Mouse (Mus musculus) large intestine, adult 2 months (tissue): ENCODE measurements around the gene Col24a1. TPM values are rescaled to one million over a fixed set of nuclear protein-coding genes. Genes with fewer than 3 reads are reported as not detected.
"Not testable (repeated sequence)": the region's sequence is repeated elsewhere in the genome, so short reads cannot be mapped to it uniquely, and the experiment has no call there.

Experiments used
- DNase-seq: peaks from one replicate; pipeline ENCODE4 v3.0.0-alpha.2; 2012; ENCODE audit warnings: low read depth, low spot score
- WGBS: fragments of 180-500 bp; shearing (Covaris S2); methylation state at CpG from one replicate; pipeline ENCODE4 v1.1.7; 2018; 5-methylcytosine and 5-hydroxymethylcytosine counted together
- polyA plus RNA-seq: library from polyadenylated mRNA; depleted of rRNA; stranded (reverse); fragments of >200 nt; gene quantifications from 2 replicates; pipeline ENCODE4 v1.2.3, GENCODE M21; 2012

Col24a1 gene
- polyA plus RNA-seq, 1 experiment: 0.24 TPM

DNA sequence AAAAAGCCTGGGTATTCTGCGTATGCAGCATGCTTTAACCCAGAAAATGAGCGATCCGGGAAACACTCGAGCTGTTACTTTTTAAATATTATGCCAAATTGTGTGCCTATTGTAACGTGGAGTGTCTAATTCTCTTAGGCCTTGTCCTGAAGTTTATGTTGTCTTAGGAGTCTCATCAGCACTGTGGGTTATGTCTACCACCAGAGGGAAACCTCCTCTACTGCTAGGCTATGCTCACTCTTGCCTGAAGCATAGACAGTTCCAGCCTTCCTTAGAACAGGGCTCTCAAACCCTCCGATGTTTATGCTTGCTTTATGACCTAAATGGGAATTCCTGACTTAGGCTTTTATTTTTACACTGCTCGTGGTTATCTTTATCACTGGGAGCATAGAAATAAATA lies 146.8 kb downstream of the Col24a1 start:
- WGBS: 75% methylated on average over 7 of the region's 7 CpGs
- no peak for DNase-seq

DNA sequence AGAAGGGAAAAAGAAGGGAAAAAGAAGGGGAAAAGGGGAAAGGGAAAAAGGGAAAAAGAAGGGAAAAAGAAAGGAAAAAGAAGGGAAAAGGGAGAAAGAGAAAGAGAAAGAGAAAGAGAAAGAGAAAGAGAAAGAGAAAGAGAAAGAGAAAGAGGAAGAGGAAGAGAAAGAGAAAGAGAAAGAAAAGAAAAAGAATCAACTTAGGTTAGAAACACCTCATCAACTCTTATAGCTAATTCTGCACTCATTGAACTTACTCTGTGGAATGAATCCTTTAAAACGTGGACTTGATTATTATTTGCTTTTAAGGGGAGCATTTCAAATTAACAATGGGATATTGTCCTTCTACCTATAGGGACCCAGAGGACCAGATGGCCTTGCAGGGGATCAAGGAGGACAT lies 148.7 kb downstream of the Col24a1 start:
- no peak for DNase-seq
- WGBS: 57% methylated on average over 1 of the region's 1 CpGs

DNA sequence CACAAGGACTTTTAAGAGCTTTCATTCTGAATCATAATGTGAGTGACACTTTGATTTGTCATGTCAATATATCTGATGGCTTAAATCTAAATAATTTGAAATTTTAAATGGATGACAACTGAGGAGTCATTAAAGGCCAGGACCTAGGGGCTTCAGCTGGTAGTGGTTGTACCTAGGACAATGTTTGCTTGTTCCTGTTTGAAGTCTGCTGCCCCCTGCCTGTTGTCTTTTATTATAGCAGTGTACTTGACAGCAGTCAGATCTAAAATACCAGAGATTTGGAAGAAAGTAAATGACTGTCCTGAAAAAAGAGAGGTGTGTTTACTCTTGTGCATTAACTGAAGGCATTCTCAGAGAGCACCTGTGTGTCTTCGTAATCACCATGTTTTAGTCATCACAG lies 150.0 kb downstream of the Col24a1 start:
- WGBS: 74% methylated on average over 1 of the region's 1 CpGs
- DNase-seq: no peak

DNA sequence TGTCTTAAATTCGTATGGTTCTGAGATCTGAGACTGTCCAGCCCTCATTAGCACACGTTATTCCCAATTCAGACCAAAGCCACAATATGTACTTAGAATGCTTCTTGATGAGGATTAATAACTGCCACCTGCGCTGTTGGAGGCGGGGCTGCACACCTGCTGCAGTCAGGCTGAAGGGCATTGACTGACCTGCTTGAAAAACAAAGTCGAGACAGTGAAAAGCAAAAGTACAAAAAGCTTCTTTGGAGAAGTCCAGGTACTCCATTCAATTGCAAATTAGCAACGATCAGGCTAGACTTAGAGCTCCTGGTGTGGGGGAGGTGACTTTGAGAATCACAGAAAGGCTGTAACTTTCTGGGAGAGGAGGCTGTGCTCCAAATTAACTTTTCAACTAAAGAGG lies 150.9 kb downstream of the Col24a1 start:
- 65% methylated on average over 6 of the region's 6 CpGs for WGBS
- DNase-seq: not testable (repeated sequence)

DNA sequence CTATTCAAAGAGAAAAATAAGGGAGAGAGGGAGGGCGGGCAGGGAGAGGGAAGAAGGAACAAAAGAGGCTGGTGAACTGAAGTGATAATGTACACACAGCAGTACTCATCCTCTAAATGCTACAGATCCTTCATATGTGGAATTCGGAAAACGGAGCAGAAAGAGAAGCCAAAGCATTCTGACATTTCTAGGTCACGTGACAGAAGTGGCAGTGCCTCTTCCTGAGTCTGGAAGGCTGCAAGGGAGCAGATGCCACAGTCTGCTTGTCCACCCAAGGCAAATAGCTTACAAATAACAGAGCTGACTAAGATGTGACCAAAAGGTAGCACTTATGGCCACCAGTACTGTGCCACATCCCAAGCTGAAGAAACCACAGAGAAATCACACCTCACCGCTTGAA lies 164.8 kb downstream of the Col24a1 start:
- 70% methylated on average over 5 of the region's 5 CpGs for WGBS
- DNase-seq: no peak

DNA sequence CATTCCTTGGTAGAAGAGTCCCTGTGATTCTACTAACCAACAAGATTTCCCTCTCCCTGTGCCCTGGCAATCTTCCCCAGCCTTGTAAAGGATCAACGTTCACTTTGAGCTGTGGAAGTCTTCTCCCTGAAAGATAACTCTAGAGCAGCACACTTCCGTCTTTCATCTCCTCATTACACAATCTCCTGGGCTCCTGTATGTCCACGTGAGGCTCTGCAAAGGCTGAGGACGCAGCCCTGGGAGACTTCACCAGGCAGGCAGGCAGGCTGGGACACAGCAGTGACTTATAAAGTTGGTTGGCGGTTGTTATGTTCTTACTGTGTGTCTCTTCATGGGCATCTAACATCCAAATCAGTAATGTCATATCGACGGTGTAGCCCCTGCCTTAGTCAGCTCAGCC lies 170.1 kb downstream of the Col24a1 start:
- 52% methylated on average over 7 of the region's 7 CpGs for WGBS
- DNase-seq: no peak

DNA sequence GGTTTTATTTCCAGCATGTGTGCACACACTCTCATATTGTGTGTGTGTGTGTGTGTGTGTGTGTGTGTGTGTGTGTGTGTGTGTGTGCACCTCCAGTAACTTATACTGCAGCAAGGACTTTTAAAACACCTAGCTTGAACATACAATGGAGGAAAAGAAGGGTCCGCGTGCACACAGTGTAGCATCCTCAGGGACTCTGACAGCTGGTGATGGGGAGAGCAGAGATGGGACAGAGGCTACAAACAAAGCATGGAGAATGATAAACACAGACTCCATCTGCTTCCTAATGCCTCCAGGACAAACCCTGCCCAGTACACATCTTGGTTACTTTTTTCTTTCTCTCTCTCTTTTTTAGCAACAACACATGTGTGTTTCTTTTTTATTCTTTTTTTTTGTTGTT lies 171.5 kb downstream of the Col24a1 start:
- no peak for DNase-seq
- WGBS: 86% methylated on average over 2 of the region's 2 CpGs

DNA sequence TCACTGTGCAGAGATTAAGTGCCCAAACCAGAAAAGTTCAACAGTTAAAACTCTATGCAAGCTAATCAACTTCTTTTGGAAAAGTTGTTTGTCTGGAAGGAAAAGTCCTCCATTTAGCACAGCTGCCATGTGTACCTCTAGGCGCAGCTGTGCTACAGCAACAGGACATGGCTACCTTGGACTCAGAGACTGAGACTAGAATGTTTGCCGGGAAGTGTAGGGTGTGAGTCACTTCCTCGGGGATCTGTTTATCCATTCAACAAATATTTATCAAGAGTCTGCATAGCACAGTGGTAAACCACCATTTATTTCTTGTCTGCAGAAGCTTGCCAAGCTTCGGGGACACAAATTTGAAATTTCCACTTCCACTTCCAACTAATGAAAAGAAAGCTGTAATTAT lies 178.8 kb downstream of the Col24a1 start:
- no peak for DNase-seq
- 20% methylated on average over 4 of the region's 4 CpGs for WGBS

DNA sequence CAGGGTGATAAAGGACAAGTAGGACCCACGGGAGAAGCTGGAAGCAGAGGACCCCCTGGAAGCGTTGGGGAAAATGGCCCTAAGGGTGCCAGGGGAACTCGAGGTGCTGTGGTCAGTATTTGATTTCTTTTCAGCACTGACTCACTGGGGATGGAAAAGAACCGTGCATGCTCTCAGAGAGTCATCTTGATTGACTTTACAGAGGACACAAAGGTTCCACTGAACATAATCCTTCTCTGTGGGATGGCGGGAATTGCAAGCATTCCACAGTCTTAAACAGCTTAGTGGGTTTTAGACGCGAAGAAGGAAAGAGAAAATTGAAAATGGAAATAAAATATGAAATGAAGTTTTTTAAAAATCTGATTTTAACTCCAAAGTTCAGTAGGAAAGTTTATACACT lies 181.9 kb downstream of the Col24a1 start:
- DNase-seq: no peak
- 63% methylated on average over 7 of the region's 7 CpGs for WGBS

DNA sequence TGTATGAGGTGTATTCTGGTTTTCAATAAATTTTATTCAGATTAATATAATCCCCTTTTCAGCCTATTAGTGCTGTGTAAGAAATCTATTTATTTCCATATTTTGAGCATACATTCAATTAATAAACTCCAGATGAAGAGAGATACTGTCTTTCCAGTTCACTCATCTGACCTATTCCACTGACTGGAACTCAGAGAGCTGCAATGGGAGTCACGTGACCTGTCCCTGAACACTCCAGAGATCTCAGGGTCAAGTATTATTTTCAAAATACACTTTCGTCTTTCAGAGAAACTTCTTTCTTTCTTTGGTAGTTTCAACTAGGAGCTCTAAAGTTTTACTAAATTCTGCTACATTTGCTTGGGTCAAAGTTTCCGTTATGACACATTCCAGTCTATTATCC lies 184.4 kb downstream of the Col24a1 start:
- WGBS: 82% methylated on average over 3 of the region's 3 CpGs
- no peak for DNase-seq

DNA sequence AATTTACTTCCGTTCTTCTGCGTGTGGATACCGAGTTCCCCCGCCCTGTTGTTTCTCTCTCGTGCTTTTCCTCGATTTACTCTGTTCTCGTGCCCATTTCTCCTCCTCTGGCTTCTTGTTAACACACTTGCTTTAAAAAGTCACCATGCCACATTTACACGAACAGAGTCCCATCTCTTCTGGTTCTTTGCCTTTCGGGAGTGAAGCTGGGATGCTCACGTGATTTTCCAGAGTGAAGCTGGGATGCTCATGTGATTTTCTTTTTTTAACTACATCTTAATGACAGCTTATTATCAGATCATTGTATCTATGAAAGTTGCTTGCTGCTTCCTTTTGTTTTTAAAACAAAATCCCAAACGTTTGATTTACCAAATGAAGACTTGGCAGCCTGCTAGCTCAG lies 184.8 kb downstream of the Col24a1 start:
- no peak for DNase-seq
- 69% methylated on average over 11 of the region's 11 CpGs for WGBS

DNA sequence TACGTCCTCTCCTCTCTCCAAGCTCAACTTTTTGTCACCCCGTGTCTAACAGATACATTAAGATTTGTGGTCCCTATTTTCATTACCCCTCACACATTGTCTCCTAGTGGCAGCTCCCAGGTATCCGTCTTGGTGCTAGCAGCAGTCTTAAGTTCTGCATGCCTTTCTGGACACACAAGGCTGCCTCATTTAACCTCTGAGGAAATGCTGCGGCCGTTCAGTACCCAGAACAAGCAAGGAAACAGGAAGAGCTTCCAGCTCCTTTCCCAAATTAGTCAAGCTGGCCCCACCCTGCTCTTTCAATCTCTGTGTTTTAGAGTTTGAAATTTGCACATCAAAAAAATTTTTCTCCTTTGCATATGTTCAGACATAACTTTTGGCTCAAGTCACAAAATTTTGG lies 186.2 kb downstream of the Col24a1 start:
- DNase-seq: no peak
- WGBS: 43% methylated on average over 5 of the region's 5 CpGs

DNA sequence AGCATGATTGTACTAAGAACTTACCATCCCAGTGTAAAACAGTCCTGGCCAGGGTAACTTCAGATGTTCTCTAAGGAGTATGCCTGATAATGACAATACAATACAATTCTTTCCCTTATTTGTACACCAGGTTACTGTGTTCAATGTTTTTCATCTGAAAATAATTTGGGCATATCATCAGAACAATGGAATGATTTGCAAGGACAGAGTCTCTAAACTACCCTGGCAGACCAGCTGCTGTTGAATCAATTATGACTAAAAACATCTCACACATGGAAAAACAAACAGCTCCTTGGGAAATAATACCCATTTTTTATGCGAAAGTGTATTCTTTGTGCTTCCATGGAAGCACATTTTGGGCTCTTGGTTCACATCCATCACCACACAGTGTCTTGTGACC lies 198.0 kb downstream of the Col24a1 start:
- no peak for DNase-seq
- 89% methylated on average over 1 of the region's 1 CpGs for WGBS

DNA sequence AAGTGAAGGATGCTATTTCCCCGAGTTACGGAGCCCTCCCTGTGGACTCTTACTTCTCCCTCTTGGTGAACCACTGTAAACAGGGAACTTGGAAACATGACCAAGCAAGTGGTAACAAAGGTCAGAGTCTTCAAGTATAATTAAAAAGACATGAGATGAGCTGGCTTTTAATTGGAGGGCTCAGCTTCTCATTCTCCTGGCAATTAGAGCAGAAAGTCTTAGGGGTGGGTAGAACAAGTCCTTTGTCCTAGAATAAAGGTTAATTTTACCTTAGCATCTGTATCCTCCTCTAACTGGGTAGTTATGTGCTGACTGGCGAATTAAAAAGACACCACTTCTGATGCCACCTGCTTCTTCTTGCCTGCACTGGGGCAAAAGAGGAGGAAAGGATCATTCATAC lies 199.1 kb downstream of the Col24a1 start:
- 69% methylated on average over 3 of the region's 3 CpGs for WGBS

DNA sequence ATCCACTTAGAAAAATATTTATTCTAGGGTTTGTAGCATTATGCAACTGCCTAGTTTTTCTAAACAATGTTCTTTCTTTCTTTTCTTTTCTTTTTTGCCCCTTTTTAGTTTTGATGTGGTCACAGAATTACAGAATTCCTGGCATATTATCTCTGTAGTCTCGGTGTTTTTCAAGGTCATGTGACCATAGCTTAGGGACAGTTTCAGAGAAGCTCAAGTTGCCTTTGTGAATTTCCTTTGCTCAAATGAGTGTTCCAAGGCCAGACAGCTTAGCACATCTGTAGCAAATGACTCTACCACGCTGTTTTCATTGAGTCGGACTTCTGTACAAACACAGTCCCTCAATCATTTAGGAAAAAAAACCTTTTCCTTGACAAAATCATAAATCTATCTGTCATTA lies 205.9 kb downstream of the Col24a1 start:
- 24% methylated on average over 3 of the region's 3 CpGs for WGBS
- no peak for DNase-seq

More for the DNA sequence above, 199.1 kb downstream of the Col24a1 start:
- DNase-seq: no peak

DNA sequence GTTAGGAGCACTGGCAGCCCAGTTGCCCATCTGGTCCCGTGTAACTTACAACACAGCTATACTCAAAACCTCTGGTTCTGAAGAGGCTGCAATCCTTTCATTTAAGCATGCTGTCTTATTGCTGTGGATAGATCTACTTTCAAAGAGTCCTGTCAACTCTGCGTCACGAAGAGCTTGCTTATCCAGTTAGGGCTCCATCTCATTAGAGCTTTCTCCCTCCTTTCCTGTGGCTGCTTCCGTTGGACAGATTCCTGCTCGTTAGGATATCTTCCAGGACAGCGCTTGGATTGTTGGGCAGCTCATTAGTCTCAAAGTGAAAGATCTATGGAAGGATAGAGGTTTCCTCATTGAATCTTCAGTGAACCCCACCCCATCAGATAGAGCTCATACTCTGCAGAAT lies 206.6 kb downstream of the Col24a1 start:
- WGBS: 87% methylated on average over 6 of the region's 6 CpGs
- no peak for DNase-seq

DNA sequence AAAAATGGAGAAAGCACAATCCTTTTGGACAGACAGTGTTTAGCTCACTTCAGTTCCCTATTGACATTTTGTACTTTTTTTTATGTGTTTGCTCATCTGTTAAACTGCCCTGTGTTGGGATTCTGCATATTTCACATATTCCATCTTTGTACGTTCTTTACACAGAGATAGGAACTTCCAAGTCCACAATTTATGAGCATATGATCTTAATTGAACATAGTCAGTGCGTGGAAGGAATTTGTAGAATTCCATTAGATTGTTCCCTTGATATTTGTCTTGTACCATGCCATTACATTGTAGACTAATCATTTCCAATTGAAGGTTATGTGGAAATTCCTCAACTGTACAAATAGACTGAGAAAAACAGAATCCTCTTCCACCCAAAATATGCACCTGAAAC lies 212.6 kb downstream of the Col24a1 start:
- DNase-seq: no peak

DNA sequence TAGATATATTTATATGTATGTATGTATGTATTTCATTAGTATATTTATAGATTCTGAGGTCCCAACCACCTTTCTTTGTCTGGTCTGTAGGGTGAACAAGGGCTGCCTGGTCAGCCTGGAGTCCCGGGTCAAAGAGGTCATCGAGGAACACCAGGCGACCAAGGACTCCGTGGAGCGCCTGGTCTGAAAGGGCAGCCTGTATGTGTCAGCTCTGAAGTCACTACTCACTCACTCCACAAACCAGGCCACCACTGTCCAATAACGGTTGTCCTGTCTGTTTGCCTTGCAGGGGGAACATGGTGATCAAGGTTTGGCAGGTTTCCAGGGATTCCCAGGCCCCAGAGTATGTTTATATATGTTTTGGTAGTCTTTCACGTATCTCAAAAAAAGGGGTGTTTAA lies 216.3 kb downstream of the Col24a1 start:
- no peak for DNase-seq
- 68% methylated on average over 7 of the region's 7 CpGs for WGBS

More for the DNA sequence above, 212.6 kb downstream of the Col24a1 start:
- WGBS: 54% methylated on average over 2 of the region's 2 CpGs

DNA sequence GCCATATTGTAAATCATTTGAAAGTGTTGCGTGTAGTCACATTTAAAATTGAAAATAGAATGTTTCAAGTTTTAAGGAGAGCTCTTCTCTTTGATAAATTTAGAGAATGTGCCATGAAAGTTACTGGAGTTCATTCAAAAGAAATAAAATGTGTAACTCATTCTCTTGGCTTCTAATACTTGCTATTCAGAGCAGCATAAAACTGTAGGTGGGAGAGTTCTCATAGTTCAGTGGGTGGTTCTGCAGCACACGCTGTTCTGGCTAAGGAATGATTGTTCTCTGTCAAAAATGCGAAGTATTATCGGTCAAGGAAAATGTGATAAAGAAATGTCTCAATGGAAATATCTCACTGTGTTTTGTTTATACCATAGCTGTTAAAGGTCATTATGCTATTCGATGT lies 221.9 kb downstream of the Col24a1 start:
- 85% methylated on average over 5 of the region's 5 CpGs for WGBS
- DNase-seq: no peak

DNA sequence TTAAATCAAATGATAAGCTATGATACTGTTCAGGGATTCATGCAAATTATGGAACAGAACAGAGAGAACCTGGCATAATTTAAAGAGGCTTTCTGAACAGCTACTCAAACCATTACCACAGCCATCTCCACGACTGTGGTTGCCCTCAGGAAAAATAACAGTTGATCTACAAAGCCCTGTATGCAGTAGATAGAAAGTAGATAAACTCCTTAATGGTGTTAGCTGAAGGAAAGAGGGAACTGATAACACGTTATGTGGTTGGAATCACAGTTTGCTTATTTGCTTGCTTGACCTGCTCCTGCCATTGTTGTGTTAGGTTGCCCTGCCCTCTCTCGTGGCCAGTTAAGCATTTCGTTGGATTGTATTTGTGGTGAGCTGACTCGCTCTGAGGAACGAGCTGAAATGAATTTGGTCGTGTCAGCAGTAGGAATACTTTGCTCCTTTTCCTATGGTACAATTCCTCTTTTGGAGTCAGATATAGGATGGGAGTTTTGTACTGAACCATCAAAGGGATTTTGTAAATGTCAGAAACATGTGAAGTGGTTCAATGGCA lies 229.3 kb downstream of the Col24a1 start:
- DNase-seq: no peak
- 22% methylated on average over 7 of the region's 7 CpGs for WGBS

DNA sequence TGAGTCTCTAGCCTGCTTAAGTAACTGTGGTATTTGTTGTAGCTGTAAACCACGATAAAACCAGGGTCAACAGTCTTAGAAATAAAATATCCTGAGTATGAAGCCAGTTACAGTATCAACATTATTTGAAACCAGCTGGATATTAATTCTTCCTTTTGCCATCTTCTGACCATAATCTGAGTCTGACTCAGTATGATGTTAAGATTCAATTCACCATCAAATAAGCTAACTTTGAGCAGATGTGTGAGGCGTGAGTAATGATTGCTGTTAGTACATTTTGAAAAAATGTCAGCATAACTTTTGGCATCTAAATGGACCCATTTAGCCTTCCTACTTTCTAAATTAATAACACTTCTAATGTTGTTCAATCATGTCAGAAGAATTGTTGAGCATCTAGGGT lies 230.0 kb downstream of the Col24a1 start:
- no peak for DNase-seq
- WGBS: 61% methylated on average over 2 of the region's 2 CpGs

DNA sequence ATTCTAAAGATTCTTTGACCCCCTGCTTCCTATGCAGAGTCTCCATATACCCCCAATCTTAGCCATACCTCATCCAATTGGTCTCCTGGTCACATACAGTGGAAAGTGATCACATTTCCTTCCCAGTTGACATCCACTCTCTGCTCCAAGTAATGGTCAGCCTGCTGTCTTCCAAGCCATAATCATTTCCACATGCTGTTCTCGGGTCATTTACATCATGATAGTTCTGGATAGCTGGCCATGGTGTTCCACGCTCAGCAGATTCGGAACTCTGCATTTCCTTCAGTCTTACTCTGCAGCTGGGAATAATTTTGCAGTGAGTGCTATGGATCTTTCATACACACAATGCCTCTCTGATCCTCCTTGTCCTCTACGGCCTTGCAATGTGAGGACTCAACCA lies 233.0 kb downstream of the Col24a1 start:
- DNase-seq: no peak
- WGBS: 92% methylated on average over 4 of the region's 4 CpGs
